Mouse (Mus musculus) retina, postnatal 1 day (tissue): Measurements from ENCODE around the gene Actbl2.

ENCODE experiments used
- DNase-seq: peaks from one replicate; pipeline ENCODE4 v3.0.0-alpha.2; 2012

The Actbl2 gene

DNA sequence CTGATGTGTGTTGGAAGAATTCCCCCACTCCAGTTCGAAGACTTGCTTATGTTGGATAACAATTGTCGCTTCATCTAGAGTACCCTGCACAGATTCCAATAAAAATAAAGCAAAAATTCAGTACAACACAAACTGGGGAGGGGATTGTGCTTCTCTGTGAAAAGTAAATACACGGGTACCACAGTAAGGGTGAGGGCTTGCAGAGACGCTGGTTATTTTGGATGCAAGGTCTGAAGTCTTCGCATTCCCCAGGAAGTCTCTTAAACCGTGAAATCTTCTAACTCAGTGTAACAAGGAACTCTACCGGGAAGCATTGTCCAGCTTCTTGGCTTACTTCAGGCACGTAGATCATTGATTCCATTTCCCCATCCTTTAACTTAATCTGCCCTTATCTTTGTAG is 17.1 kb downstream of the Actbl2 start:
- DNase-seq = no peak

- DNase-seq = no peak
Measured at GRCm38 (mm10) chr13:111286461-111287385, 31.9 kb downstream of the Actbl2 start.

DNA sequence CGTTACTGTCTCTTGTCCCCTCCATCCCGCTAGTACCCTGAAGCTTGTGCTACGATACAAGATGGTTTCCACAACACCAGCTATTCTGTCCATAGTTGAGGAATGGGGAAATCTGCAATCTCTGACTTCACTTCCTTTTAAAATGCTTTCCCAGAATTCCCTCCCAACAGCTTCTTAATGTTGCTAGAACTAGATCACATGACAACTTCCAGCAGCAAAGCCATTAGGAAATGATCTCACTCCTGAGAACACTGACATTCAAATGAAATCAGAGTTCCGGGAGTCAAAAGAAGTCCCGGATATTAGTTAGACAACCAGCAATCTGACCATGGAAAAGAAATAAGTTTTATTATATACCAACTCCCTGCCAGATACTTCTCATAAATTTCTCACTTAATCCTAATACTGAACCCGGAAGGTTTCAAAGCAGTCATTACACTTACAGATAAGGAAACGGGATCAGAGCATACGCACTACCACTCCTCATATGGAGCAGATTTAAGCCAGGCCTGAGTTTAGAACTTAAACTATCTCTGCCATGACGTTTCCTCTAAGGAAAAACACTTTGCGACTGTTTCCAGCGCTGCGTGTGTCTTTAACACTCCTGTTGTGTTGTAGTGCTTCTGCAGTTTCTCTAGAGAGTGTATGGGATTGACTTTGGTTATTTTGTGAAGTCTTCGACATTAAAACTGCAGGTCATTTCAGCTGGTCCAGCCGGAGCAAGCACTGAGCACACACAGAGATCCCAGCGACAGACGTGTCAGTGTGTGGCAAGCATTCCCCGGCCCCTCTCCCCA is 36.5 kb downstream of the Actbl2 start:
- no peak for DNase-seq

GRCm38 (mm10) chr13:111291958-111292493 is 37.2 kb downstream of the Actbl2 start:
- DNase-seq = peak; percentile 60

DNA sequence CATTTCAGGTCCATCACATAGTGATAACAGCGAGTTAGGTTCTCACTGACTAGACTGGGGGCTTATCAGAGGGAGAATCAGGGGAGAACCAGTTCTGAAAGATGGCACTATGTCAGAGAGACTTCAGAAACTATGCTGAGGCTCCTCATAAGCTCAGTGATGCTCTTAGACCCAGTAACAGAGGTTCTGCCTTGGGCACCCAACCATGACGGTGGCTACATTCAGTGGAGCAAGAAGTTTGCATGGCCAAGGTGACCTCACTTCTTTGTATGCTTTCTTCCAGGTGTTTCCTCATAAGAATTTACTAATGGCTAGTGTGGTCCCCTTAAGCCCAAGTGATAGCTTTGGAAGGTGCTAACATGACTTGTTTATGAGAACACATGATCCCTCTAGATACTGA is 38.7 kb downstream of the Actbl2 start:
- DNase-seq = no peak

DNA sequence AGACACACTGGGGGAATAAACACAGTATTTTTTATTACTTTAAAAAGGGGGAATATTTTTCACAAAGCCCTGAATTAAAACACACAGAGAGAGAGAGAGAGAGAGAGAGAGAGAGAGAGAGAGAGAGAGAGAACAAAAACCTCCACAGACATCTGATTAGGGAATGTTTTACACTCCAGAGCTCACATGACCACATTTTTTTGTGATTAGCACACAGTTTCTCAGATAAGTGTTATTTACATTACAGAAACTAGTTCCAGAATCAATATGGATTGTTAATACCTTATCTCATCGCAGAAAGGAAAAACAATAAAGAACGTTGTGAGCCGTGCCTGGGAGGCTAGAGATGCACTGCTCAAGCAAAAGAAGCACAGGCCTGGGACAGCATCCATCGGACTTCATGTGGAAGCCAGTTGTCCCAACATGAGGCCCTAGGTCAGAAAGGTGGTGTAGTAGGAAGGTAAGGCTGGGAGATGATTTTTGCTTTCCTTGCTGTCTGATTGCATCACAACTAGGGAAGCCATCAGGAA is 40.2 kb downstream of the Actbl2 start:
- no peak for DNase-seq

GRCm38 (mm10) chr13:111296029-111296428 is 41.2 kb downstream of the Actbl2 start:
- DNase-seq = no peak

DNA sequence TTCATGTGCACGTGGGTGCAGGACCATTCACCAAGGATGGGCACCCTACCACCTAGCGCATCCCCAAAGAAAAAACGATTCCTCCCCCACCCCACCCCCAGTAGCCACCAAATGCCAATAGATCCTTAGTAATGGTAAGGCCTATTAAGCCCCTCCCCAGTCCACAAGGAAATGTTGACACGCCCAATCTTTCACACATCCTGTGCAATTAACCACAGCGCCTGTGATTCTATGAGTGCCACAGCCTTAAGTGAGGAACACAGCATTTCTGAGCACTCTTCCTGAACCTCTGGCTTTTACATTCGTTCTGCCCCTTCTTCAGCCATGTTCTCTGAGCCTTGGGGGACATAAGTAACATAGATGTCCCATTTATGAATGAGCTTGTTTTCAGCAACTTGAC is 42.8 kb downstream of the Actbl2 start:
- no peak for DNase-seq

DNA sequence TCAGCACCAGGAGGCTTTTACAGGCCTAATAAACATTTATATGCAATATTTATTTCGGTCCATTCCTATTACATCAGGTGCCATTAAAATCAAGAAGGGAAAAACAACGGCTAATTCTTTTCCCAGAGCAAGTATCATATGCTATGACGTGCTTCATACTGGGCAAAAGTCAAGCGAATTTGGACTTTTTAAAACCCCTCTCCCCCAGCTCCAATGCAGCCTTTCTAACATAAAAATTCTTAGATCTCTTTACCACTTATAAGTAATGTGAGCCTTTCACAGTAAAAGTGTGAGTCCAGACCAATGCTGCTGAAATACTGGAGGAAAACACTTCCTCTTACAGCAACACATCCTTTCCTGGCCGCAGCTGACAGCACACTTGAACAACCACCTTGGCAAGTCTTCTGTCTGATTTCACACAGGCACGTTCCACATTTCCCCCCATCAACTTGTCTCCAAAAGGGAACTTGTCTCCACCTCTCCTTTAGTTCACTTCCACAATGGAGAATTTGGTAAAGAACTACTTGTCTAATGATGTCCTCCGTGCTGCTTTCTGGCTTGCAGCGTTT is 44.4 kb downstream of the Actbl2 start:
- DNase-seq = no peak

DNA sequence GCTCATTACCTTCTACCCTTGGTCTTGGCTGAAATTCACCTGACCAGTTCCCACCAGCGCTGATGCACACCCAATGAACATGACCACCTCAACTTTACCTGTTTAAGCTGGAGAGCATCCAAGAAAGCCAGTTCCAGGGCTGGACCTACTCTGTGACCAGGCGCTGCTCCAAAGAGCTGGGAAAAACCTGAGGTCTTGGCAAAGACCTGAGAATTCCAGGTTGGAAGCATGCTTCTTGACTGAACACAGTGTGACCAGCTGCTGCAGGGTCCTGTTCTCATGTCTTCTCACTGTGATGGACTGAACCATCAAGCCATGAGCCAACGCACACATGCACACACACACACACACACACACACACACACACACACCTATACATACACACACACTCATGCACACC is 46.0 kb downstream of the Actbl2 start:
- no peak for DNase-seq

DNA sequence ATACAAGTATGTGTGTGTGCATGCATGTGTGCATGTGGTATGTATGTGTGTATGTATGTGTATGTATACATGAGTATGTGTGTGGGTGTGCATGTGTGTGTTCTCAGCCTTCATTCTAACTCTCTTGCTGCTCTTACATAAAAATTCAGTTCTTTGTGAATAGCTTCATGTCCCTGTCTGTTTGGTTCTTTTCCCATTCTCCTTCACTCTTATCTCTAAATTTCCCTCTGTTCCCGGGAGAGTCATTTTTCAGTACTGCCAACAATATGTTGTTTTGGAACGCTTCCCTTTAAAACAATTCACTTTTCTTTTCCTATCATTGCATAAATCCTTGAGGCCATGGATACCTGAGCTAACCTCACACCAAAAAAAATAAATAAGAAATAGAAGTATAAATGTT is 46.6 kb downstream of the Actbl2 start:
- no peak for DNase-seq

- no peak for DNase-seq
Measured at GRCm38 (mm10) chr13:111304194-111304593, 49.4 kb downstream of the Actbl2 start.

- no peak for DNase-seq
Measured at GRCm38 (mm10) chr13:111304736-111305135, 49.9 kb downstream of the Actbl2 start.
